Mouse (Mus musculus) thymus, postnatal 0 days (tissue): Measurements from ENCODE around the gene Cdc20b. TPM values are rescaled to one million over a fixed set of nuclear protein-coding genes. Genes with fewer than 3 reads are reported as not detected.
A peak's percentile ranks its signal among the peaks of the same experiment; 100 is the strongest.

ENCODE experiments used
- DNase-seq: peaks from one replicate; pipeline ENCODE4 v3.0.0-alpha.2; 2015; ENCODE audit warnings: low spot score
- microRNA counts: library from miRNA; unstranded; fragments of <30 nt; microRNA quantifications from one replicate; lab custom pipeline; 2015
- microRNA-seq: library from miRNA; unstranded; fragments of <30 nt; microRNA quantifications from one replicate; pipeline ENCODE4, GENCODE M21; 2016; ENCODE audit warnings: borderline number of aligned reads
- polyA plus RNA-seq: library from polyadenylated mRNA; unstranded; fragments of >200 nt; fragmentation: Nextera tagmentation; extraction: Ambion mirVana; gene quantifications from 2 replicates; pipeline ENCODE4 v1.2.1, GENCODE M21; 2015

Cdc20b gene
- polyA plus RNA-seq, 1 experiment from 2014 or later: 0.22 TPM

- no peak for DNase-seq
Observed at GRCm38 (mm10) chr13:113094618-113095017, 59.7 kb downstream of the Cdc20b start.

- DNase-seq: no peak
Observed at GRCm38 (mm10) chr13:113097011-113097410, 62.1 kb downstream of the Cdc20b start.

- DNase-seq: no peak
Observed at GRCm38 (mm10) chr13:113098406-113098805, 63.5 kb downstream of the Cdc20b start.

DNA sequence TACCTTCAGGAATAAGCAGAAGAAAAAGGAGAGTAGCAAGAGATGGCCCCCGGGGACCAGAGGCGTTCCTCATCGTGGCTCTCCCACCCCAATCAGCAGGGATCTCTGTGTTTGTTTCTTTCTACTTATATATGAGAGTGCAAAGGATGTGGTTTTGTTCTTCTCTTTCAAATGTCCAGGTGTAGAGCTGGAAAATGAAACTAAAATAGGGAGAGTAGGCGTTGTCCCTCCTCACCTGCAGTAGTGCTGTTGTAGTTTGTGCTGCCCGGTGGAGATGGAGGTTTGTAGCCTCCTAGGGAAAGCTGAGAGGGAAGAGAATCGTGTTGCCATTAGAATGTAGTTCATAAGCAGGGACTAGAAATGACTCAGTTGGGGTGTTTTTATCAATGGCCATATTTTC is 66.0 kb downstream of the Cdc20b start, which contains the start of gene Gzma:
TSS of gene Gzma (minus strand) at position 103 of the 400 bp plus-strand sequence.
- peak; percentile 79 for DNase-seq

DNA sequence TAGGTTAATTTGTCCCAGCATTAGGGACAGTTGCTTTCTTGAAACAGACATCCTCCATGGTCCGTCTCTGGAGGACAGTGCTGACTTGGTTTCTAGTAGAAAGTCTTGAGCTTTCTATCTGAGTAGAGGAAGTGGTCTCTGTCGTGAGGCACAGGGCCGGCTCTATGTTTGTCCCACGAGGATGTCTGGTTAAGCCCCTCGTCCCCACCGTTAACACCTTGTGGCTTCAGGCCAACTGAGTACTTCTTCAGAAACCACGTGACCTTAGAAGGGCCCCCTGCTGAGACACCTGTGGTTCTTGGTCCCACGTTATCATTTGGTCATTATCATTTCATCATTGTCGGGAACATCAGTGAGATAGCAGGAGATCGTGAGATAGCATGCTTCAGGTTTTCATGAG is 66.9 kb downstream of the Cdc20b start:
- DNase-seq: peak; percentile 41

GRCm38 (mm10) chr13:113104759-113105158 is 69.8 kb downstream of the Cdc20b start:
- no peak for DNase-seq

- no peak for DNase-seq
Observed at GRCm38 (mm10) chr13:113118977-113119376, 84.1 kb downstream of the Cdc20b start.

DNA sequence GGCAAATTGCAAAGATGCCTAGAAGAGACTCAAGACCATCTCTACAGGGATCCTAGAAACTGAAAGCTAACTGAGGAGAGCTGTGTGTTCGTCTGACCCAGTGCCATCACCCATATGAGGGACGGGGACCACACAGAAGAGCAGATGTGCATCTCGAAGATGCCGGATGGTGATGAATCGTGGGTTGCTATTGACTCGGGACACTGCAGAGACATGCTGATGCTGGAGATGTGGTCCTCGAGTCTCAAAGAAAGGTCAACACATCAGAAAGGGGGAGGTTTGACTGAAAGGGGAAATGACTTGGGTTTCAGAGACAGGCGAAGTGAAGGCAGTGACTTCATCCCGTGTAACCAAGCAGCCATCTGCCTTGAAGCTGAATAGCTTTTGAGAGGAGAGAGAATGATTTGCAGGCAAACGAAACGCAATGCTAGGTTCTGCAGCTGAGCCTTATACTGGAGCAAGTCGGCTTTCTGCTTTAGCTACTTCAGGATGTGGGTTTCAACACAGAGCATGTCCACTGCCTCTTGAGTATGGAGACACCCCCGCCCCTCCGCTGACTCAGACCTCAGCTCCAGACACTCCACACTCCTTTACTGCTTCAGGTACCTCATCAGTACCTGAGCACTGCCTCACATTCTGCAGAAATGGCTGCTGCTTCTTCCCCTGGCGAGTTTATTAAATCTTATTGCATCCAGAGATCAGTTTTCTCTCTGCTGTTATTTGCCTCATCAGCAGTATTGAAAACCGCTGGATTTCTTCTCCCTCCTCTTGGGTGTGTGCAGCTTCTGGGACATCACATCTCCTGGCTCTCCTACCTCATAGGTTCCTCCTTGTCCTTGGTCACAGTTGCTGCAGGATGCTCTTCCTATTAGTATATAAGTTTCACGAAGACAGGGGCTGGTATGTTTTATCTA is 85.7 kb downstream of the Cdc20b start:
- peak; percentile 25 for DNase-seq

DNA sequence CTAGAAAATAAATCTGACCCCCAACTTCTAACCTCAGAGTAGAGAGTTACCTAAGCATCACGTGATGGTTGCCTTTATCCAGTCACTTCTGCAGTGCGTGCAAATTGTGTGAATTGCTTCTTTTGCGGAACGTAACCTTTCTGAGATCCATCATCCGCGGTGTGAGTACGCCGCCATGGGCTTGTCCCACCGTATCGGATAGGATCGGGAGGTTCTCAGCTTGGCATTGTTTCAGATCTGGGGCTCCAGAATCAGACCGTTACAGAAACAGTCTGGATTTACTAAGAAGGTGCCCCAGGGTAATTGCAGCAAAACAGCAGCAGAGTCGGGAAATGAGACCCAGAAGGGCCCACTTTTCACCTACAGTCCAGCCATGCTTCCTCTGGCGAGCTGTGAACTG is 86.4 kb downstream of the Cdc20b start:
- no peak for DNase-seq

GRCm38 (mm10) chr13:113129974-113130373 is 95.1 kb downstream of the Cdc20b start:
- no peak for DNase-seq

GRCm38 (mm10) chr13:113139597-113139996 is 104.7 kb downstream of the Cdc20b start:
- no peak for DNase-seq

MicroRNAs within 50 kb of the gene (microRNA counts, 519-probe panel; counts per million panel counts)
- microRNA mmu-miR-449a (lab: Ali Mortazavi, UCI) (4,910 counts per million, percentile 83 among the panel's probes with 10 or more counts), microRNA mmu-miR-449b (lab: Ali Mortazavi, UCI) (473 counts per million, percentile 71 among the panel's probes with 10 or more counts), microRNA mmu-miR-449c (lab: Ali Mortazavi, UCI) (473 counts per million, percentile 71 among the panel's probes with 10 or more counts)

Small RNA genes within 50 kb of the gene (microRNA-seq; reads per million reads assigned to microRNA genes)
- gene Mir449a (4,134 reads per million, percentile 85 among the genes with 10 or more reads in this experiment), gene Mir449b (2.9 reads per million), gene Mir449c (9.6 reads per million, percentile 17 among the genes with 10 or more reads in this experiment)

Other genes starting within 250 kb of the Cdc20b start
- 18.1 and 19.9 TPM in 2 replicates for gene Plpp1, start 234.3 kb upstream of the Cdc20b start, polyA plus RNA-seq
- 54.6 and 56.2 TPM in 2 replicates for gene Mtrex, start 107.7 kb upstream of the Cdc20b start, polyA plus RNA-seq
- 29.3 and 30.7 TPM in 2 replicates for gene Dhx29, start 107.7 kb upstream of the Cdc20b start, polyA plus RNA-seq
- 1.2 TPM in 2 replicates for gene Ccno, start 47.3 kb upstream of the Cdc20b start, polyA plus RNA-seq
- gene Mcidas, start 41.3 kb upstream of the Cdc20b start, polyA plus RNA-seq: 0.20 and 0.28 TPM in 2 replicates
- 20.6 and 22.4 TPM in 2 replicates for gene Gpx8, start 11.3 kb downstream of the Cdc20b start, polyA plus RNA-seq
- gene Gzma, start 65.9 kb downstream of the Cdc20b start, polyA plus RNA-seq: 334 and 382 TPM in 2 replicates
- 3.6 and 4.5 TPM in 2 replicates for gene Esm1, start 174.5 kb downstream of the Cdc20b start, polyA plus RNA-seq
- not detected in 2 replicates for gene Gzmk, start 190.8 kb downstream of the Cdc20b start, polyA plus RNA-seq